Mouse (Mus musculus): Measurements from ENCODE around the gene Akap8l. TPM values are rescaled to one million over a fixed set of nuclear protein-coding genes. Genes with fewer than 3 reads are reported as not detected.

Gene Akap8l
- 57.8 and 68.8 TPM in 2 replicates for total RNA-seq (2014; fragmentation: Nextera tagmentation)
- total RNA-seq (2017): 44.4 and 57.6 TPM in 2 replicates
- 80.3 and 101 TPM in 2 replicates for polyA plus RNA-seq (2012)

GRCm38 (mm10) chr17:32350382-32350983, at the start of gene Akap8l:
Akap8l (minus strand) TSS chr17:32350607.
- DNase-seq (ENCODE audit: low spot score) (peak; percentile 98), ATAC-seq (ENCODE audit: extremely low read depth, insufficient number of reproducible peaks, low FRiP score, poor library complexity, severe bottlenecking) (peak; percentile 96)
- H3K9me3 ChIP-seq (replicated peaks): no peaks in the 10 kb centered on the region
- H3K4me1 ChIP-seq (ENCODE audit: insufficient read depth, low read depth, low read length): peaks cover 19% of the 10 kb centered on the region
- no peaks in the 10 kb centered on the region for H3K27me3 ChIP-seq (ENCODE audit: insufficient read depth, low read length)
- H3K36me3 ChIP-seq (replicated peaks): peaks cover 42% of the 10 kb centered on the region
- peak within 1 kb of the TSS; percentile 94 for H3K4me3 ChIP-seq (ENCODE audit: low read depth, low read length)
- no peak for TF ChIP-seq CTCF (IDR thresholded peaks at IDR 0.05; ENCODE audit: low read depth, low read length)
- peak; percentile 58 for TF ChIP-seq POLR2AphosphoS5 (IDR thresholded peaks at IDR 0.05; ENCODE audit: insufficient replicate concordance, low read depth, low read length)

GRCm38 (mm10) chr17:32396266-32396665, 45.9 kb upstream of the Akap8l start:
- no peak overlapping the region for H3K4me3 ChIP-seq (ENCODE audit: low read depth, low read length)
- H3K36me3 ChIP-seq (replicated peaks): no peaks in the 10 kb centered on the region
- peaks cover 17% of the 10 kb centered on the region for H3K27me3 ChIP-seq (ENCODE audit: insufficient read depth, low read length)

GRCm38 (mm10) chr17:32393944-32394343, 43.5 kb upstream of the Akap8l start:
- Histone ChIP-seq H3K4me3 (ENCODE audit: low read depth, low read length) (no peak overlapping the region), H3K27me3 (ENCODE audit: insufficient read depth, low read length) (peaks cover 12% of the 10 kb centered on the region; the same call in 1 of the 2 replicates)

More at GRCm38 (mm10) chr17:32396266-32396665, 45.9 kb upstream of the Akap8l start:
- TF ChIP-seq CTCF (IDR thresholded peaks at IDR 0.05; ENCODE audit: low read depth, low read length) (no peak), TAL1 (conservative IDR thresholded peaks at IDR 0.05; ENCODE audit: low read depth, low read length) (no peak), GATA2 (IDR thresholded peaks at IDR 0.05; ENCODE audit: borderline replicate concordance, low read depth, low read length) (no peak), GATA1 (IDR thresholded peaks at IDR 0.05; ENCODE audit: borderline replicate concordance, low read length) (no peak), POLR2AphosphoS5 (IDR thresholded peaks at IDR 0.05; ENCODE audit: insufficient replicate concordance, low read depth, low read length) (no peak)
- Histone ChIP-seq H3K4me1 (ENCODE audit: insufficient read depth, low read depth, low read length) (no peaks in the 10 kb centered on the region), H3K9me3 (replicated peaks) (no peaks in the 10 kb centered on the region)
- no peak for DNase-seq (ENCODE audit: low spot score)
- no peak for ATAC-seq (ENCODE audit: extremely low read depth, insufficient number of reproducible peaks, low FRiP score, poor library complexity, severe bottlenecking)

GRCm38 (mm10) chr17:32389101-32389659, 38.8 kb upstream of the Akap8l start, which contains the start of gene Wiz:
Wiz (minus strand) TSS chr17:32389439.
- H3K4me1 ChIP-seq (ENCODE audit: insufficient read depth, low read depth, low read length): peaks cover 22% of the 10 kb centered on the region
- TF ChIP-seq TAL1 (conservative IDR thresholded peaks at IDR 0.05; ENCODE audit: low read depth, low read length): no peak
- TF ChIP-seq GATA1 (IDR thresholded peaks at IDR 0.05; ENCODE audit: borderline replicate concordance, low read length): no peak
- TF ChIP-seq POLR2AphosphoS5 (IDR thresholded peaks at IDR 0.05; ENCODE audit: insufficient replicate concordance, low read depth, low read length): no peak
- TF ChIP-seq GATA2 (IDR thresholded peaks at IDR 0.05; ENCODE audit: borderline replicate concordance, low read depth, low read length): no peak
- TF ChIP-seq CTCF (IDR thresholded peaks at IDR 0.05; ENCODE audit: low read depth, low read length): no peak
- no peaks in the 10 kb centered on the region for H3K9me3 ChIP-seq (replicated peaks)
- no peaks in the 10 kb centered on the region for H3K36me3 ChIP-seq (replicated peaks)
- peak; percentile 84 for ATAC-seq (ENCODE audit: extremely low read depth, insufficient number of reproducible peaks, low FRiP score, poor library complexity, severe bottlenecking)
- peaks cover 6% of the 10 kb centered on the region; the same call in 1 of the 2 replicates for H3K27me3 ChIP-seq (ENCODE audit: insufficient read depth, low read length)
- H3K4me3 ChIP-seq (ENCODE audit: low read depth, low read length): peak within 1 kb of the TSS; percentile 84
- DNase-seq (ENCODE audit: low spot score): peak; percentile 92

More at GRCm38 (mm10) chr17:32393944-32394343, 43.5 kb upstream of the Akap8l start:
- no peak for TF ChIP-seq GATA1 (IDR thresholded peaks at IDR 0.05; ENCODE audit: borderline replicate concordance, low read length)
- TF ChIP-seq CTCF (IDR thresholded peaks at IDR 0.05; ENCODE audit: low read depth, low read length): no peak
- no peak for TF ChIP-seq GATA2 (IDR thresholded peaks at IDR 0.05; ENCODE audit: borderline replicate concordance, low read depth, low read length)
- no peak for TF ChIP-seq TAL1 (conservative IDR thresholded peaks at IDR 0.05; ENCODE audit: low read depth, low read length)
- TF ChIP-seq POLR2AphosphoS5 (IDR thresholded peaks at IDR 0.05; ENCODE audit: insufficient replicate concordance, low read depth, low read length): no peak
- no peaks in the 10 kb centered on the region for H3K9me3 ChIP-seq (replicated peaks)
- ATAC-seq (ENCODE audit: extremely low read depth, insufficient number of reproducible peaks, low FRiP score, poor library complexity, severe bottlenecking) (no peak), DNase-seq (ENCODE audit: low spot score) (no peak)
- no peaks in the 10 kb centered on the region for H3K4me1 ChIP-seq (ENCODE audit: insufficient read depth, low read depth, low read length)
- no peaks in the 10 kb centered on the region for H3K36me3 ChIP-seq (replicated peaks)

GRCm38 (mm10) chr17:32388370-32389100, 38.1 kb upstream of the Akap8l start:
- no peaks in the 10 kb centered on the region for H3K9me3 ChIP-seq (replicated peaks)
- TF ChIP-seq TAL1 (conservative IDR thresholded peaks at IDR 0.05; ENCODE audit: low read depth, low read length) (no peak), GATA2 (IDR thresholded peaks at IDR 0.05; ENCODE audit: borderline replicate concordance, low read depth, low read length) (no peak), CTCF (IDR thresholded peaks at IDR 0.05; ENCODE audit: low read depth, low read length) (no peak), POLR2AphosphoS5 (IDR thresholded peaks at IDR 0.05; ENCODE audit: insufficient replicate concordance, low read depth, low read length) (no peak), GATA1 (IDR thresholded peaks at IDR 0.05; ENCODE audit: borderline replicate concordance, low read length) (no peak)
- H3K27me3 ChIP-seq (ENCODE audit: insufficient read depth, low read length): peaks cover 3% of the 10 kb centered on the region; the same call in 1 of the 2 replicates
- H3K36me3 ChIP-seq (replicated peaks): no peaks in the 10 kb centered on the region
- H3K4me1 ChIP-seq (ENCODE audit: insufficient read depth, low read depth, low read length): peaks cover 22% of the 10 kb centered on the region
- DNase-seq (ENCODE audit: low spot score): peak; percentile 58
- peak overlapping the region; percentile 84 for H3K4me3 ChIP-seq (ENCODE audit: low read depth, low read length)
- no peak for ATAC-seq (ENCODE audit: extremely low read depth, insufficient number of reproducible peaks, low FRiP score, poor library complexity, severe bottlenecking)

- ATAC-seq (ENCODE audit: extremely low read depth, insufficient number of reproducible peaks, low FRiP score, poor library complexity, severe bottlenecking) (no peak), DNase-seq (ENCODE audit: low spot score) (no peak)
- Histone ChIP-seq H3K36me3 (replicated peaks) (no peaks in the 10 kb centered on the region), H3K9me3 (replicated peaks) (no peaks in the 10 kb centered on the region), H3K4me1 (ENCODE audit: insufficient read depth, low read depth, low read length) (peaks cover 22% of the 10 kb centered on the region), H3K27me3 (ENCODE audit: insufficient read depth, low read length) (peaks cover 3% of the 10 kb centered on the region; the same call in 1 of the 2 replicates), H3K4me3 (ENCODE audit: low read depth, low read length) (no peak overlapping the region; the same call in 1 of the 2 replicates)
- TF ChIP-seq TAL1 (conservative IDR thresholded peaks at IDR 0.05; ENCODE audit: low read depth, low read length) (no peak), CTCF (IDR thresholded peaks at IDR 0.05; ENCODE audit: low read depth, low read length) (no peak), POLR2AphosphoS5 (IDR thresholded peaks at IDR 0.05; ENCODE audit: insufficient replicate concordance, low read depth, low read length) (no peak), GATA1 (IDR thresholded peaks at IDR 0.05; ENCODE audit: borderline replicate concordance, low read length) (no peak)
Measured at GRCm38 (mm10) chr17:32387986-32388369, 37.6 kb upstream of the Akap8l start.
